Mouse (Mus musculus): ENCODE measurements around the gene Tmem131l.

The Tmem131l gene

DNA sequence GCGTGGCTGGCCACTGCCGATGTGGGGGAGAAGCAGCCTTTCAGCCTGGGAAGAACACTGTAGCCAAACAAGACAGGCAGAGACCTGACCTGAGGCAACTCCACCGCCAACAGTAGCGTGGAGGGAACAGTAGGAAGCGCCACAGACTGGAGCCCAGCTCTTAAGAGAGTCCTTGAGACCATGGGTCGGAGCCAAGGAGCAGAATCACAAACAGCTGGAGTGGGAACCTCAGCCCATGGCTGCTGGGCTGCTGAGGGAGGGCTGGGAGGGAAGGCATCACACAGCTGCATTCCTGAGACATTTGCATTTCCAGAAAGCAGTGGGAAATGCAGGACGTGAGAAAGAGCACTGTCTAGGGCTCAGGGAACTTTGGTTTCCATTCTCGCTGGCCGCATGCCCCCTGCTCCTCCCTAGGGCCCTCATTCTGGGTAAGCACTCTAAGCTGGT lies 8.8 kb upstream of the Tmem131l start:
- DNase-seq (ENCODE audit: low read depth, low spot score) = no peak

DNA sequence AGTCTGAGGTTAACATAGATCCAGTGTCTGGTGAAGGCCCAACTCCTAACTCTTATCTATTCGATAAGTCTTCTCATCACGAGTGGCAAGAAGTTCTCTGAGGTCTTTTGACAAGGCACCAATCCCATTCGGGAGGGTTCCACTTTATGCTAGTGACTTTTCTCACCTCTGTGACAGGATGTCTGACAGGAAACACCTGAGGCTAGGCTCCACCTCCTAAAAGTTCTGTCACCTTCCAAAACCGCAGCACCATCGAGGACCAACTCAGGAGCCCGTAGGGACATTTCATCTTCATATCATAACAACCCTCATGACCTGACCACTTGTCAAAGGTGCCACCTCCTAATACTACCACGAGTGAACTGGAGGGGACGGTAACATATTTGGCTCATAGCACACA lies 6.2 kb upstream of the Tmem131l start:
- no peak for DNase-seq (ENCODE audit: low read depth, low spot score)

DNA sequence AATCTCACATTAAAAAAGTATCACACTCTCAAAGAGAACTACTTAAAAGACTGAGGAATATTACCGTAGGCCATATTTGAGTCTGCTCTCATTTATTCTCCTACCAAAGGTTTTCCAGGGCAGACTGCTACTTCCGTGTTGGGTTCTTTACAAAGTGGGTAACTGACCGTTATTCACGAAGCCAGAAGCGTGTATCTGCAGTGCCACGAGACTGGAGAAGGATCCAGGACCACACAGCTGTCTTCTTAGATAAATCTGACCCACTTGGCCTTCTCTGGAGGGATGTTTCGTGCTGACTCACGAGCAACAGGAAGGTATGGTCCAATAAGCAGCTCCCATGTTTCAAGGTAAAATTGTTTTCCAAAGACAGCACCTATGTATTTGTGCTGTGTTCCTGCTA lies 1.8 kb upstream of the Tmem131l start:
- peak; percentile 83 for DNase-seq (ENCODE audit: low read depth, low spot score)

DNA sequence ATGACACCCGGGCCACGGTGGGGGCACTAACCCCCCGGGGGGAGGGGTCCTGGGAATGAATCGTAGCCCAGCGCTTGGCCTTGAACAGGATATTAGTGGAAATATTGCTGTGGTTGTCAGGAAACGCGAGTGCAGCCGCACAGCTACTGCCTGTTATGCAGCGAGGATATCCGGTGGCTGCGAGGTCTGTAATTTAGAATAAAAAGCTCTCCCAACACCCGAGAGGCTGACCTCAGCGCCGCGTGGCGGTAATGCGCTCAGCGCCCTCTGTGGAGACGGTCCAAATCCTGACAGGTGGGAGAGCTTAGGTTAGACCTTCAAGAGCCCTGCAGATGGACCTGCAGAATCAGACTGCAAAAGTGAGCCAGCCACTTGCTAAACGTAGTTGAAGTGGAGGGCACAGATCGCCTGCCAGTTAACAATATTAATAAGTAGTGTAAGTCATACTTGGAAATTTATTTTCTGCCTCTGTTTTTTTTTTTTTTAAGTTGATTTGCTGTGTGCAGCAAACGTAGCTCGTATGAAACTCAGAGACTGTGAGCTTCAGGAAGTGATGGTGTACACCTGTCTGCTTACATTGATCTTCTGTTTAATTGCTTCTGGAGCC lies 604 bp upstream of the Tmem131l start:
- DNase-seq (ENCODE audit: low read depth, low spot score) = peak; percentile 46

DNA sequence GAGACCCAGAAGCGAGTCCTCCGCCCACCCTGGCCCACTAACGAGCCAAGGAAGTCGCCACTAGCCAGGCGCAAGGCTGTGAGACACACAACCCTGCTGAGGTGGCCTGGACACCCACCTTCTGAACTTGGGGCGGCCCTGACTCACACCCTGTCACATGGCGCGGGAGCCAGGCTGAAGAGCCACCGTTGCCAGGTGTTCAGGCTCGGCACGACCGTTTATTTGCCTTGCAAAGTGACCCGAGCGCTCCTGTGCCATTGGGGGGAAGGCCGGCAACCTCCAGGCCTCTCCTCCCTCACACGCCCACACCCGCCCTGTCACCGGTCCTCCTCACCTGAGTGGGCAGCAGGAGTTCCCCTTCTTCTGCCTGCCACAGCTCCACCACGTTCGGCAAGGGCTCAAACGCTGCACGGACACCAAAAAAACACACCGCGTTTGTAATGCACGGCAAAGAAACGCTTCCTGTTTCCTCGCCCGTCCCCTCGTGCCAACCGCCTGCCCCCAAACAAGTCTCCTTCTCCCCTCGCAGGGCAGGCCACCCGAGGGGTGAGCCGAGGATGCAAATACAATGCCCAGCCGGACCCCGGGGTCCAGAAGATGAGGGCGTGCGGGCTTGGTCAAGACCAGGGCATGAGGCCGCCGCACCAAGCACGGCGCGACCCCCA lies 862 bp downstream of the Tmem131l start:
- DNase-seq (ENCODE audit: low read depth, low spot score) = no peak

DNA sequence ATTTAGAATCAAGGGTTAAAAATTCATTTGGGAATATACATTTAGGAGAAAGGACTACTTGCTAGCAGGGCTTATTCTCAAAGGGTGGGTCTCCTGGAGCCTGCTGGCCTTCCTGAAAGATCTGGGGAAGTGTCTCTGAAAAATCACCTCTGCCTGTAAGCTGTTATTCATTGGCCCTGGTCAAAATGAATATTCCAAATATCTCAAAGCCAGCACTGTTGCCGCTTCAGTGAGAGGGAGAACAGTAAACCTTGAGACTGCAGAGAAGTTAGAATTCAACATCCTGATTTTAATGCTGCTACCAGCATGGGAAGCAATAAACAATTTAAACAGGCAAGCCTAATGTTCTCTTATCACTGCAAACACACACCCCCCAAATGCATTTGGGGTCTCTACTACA lies 1.8 kb downstream of the Tmem131l start:
- no peak for DNase-seq (ENCODE audit: low read depth, low spot score)

DNA sequence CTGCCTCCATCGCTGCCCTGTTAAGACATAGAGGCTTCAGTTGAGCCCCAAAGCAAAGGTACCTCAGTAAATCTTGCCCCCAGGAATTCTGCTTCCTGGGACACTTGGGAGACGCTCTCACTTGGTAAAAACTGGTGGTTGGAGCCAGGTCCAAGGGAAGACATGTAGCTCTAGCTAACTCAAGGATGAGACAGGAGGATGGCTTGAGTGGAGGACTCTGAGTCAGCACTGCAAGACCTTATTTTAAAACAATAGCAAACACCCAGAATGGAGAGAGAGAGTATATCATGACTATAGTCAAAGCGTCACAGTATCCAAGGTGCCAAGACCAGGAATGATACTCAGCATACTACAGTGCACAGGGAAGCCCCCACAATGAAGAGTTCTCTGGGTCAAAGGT lies 2.4 kb downstream of the Tmem131l start:
- no peak for DNase-seq (ENCODE audit: low read depth, low spot score)

DNA sequence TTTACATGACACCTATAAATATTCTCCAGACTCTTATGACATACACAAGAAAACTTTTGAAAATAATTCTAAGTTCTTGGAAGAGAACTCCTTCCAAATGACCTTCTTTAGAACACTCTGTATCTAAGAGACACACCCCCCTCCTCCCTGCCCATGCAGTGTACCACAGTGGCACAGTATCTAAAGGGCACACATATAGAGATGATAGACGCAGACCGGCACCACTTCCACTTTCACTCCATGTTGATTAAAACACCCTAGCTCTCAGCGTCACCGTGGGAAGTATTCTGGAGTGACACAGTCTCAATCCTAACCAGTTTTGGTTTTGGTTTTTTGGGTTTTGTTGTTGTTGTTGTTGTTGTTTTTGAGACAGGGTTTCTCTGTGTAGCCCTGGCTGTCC lies 3.1 kb downstream of the Tmem131l start:
- DNase-seq (ENCODE audit: low read depth, low spot score) = peak; percentile 46

DNA sequence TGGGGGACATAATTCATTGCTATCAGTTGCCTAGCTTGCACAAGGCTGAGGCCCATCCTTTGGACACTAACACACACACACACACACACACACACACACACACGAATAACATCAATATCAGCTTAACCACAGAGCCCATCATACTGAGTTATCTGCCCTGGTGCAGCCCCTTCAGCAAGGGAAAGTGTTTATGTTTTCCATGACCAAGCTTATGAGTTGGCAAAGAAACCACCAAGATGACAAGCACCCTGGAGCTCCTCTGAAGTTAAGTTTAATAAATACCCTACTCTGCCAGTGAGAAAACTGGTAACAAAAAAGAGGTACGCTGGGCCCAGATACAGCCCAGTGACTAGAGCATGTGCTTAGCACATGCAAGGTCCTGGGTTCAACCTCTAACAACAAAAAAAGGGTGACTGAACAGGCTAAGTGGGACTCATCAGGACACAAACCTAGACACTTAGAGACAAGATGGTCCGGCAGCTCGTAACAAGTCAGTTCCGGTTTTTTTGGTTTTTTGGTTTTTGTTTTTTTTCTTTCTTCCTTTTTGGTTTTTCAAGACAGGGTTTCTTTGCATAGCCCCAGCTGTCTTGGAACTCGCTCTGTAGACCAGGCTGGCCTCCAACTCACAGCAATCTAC lies 4.1 kb downstream of the Tmem131l start:
- DNase-seq (ENCODE audit: low read depth, low spot score) = peak; percentile 46

DNA sequence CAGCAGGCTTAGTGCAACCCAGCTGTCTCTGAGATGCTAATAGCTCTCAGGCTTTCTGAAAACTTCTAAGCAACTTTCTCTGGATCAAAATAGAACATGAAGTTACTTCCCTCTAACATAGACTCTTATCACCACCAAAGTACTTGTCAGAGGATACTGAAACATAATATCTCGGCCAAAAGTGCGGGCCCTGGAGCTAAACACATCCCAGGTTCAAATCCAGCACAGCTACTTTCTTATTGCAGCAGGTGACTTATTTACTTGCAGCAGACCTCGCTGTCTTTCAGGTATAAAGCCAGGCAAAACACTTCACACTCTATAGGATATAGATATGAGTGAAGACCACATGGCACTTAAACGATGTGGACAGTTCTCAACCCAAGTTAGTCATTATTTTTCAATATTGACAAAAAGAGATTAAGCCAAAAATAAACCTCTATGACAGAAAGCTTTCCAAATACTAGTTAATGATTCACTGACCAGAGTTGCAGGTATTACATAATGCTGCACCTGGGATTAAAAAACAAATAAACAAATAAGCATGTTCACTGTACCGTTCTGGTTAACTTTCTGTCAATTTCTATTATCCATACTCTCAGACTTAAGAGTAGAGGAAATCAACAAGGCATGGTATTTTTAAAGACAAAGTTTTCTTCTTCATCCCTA lies 5.7 kb downstream of the Tmem131l start:
- DNase-seq (ENCODE audit: low read depth, low spot score) = no peak

DNA sequence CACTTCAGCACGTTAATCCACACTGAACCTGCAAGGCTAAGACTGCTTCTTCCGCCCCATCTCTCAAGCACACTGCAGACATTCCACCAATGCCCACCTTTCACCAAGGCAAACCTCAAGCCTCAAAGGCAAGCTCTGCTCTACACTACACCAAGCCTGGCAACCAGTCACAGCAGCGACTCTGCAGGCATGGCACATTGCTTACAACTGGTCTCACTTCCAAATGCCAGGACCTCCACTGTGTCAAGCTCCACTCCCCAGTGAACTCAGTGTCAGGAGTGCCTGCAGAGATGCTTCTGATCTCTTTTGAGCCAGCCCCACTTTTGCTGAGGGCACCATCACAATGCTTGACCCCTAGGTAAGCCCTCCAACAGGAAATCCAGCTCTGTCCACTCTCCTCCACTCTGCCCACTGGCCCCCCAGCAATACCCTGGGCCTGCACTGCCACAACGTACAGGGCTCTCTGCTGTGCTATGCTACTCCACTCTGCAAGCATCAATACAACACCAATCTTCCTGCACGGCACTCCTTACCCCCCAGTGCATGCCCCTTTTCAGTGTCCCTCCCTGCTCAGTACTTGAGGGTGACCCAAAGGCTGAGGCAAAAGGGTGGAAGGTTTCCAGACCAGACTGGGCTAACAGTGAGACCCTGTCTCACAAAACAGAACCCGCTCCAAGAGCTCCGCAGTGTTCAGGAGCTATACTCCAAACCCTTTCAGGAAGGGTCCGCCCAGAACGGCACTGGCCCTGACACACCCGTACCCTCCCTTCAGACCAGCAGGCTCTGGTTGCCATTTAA lies 6.8 kb downstream of the Tmem131l start:
- no peak for DNase-seq (ENCODE audit: low read depth, low spot score)

DNA sequence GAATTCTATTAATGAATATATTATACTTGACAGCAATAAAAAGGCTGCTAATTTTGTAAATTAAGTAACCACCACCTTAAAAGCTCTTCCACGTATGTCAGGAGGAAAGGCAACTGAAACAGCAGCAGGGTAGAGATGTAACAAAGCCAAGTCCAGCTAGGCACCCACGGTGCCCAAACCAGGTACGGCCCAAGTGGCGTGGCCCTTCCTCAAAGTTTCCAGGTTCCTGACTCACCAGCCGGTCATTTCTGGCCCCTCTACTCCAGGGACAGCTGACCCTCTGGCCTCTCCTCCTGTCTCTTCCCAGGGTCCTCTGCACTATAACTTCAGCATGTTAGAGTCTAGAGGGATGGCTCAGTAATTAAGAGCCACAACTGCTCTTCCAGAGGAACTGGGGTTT lies 7.6 kb downstream of the Tmem131l start:
- DNase-seq (ENCODE audit: low read depth, low spot score) = no peak

DNA sequence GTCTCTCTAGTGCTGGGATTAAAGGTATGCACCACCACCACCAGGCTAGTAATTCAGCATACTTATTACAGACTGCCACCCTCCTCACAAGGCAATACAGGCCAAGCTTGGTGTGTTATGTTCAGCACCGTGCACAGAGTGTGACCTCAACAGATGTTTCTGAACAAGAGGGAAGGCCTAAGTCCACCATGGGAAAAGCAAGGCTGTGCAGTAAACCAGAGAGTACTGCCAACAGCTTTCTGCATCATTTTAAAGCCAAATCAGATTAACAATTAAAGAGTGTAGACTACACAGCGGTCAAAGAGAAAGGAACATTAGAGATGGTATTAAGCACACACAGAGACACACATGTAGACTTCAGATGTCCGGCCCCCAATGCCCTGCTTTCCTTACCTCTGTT lies 8.8 kb downstream of the Tmem131l start:
- DNase-seq (ENCODE audit: low read depth, low spot score) = no peak

DNA sequence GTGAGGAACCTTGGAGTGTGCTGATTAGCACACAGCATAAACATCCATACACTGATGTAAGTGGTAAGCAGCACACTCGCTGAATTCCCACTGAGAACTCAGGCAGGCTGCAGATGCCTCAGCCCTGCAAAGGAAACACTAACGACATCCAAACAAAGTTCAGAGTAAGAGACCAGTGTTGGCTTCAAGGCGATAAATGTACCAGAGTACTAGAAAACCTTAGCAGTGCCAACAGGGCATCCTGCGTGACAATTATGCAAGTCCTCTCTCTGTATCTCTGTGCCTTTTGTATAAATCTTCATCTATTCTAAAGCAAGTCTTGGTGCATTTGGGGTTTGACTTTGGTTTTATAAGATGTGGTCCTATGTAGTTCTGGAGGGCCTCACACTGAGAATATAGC lies 11.0 kb downstream of the Tmem131l start:
- no peak for DNase-seq (ENCODE audit: low read depth, low spot score)

DNA sequence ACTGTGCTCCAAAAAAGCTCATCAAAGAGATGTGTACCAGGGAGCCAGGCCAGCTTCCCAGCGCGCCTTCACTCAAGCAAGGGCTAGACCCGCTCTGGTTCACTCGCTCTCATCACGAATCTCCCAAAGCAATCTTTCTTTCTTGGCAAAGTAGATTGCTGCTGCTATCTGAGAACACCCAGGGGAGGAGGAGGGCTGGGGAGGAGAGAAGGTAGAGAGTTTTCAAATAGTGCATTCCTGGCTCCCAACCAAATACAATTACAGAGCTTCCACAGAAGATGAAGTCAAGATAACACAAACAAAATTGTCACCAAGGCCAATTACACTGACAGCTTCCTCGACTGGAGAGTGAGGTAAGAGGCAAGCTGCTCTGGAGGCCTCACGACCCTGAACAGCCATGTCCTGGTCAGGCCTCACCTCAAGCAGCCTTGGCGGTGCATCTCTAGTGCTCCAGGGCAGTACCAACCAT lies 12.2 kb downstream of the Tmem131l start:
- DNase-seq (ENCODE audit: low read depth, low spot score) = no peak

DNA sequence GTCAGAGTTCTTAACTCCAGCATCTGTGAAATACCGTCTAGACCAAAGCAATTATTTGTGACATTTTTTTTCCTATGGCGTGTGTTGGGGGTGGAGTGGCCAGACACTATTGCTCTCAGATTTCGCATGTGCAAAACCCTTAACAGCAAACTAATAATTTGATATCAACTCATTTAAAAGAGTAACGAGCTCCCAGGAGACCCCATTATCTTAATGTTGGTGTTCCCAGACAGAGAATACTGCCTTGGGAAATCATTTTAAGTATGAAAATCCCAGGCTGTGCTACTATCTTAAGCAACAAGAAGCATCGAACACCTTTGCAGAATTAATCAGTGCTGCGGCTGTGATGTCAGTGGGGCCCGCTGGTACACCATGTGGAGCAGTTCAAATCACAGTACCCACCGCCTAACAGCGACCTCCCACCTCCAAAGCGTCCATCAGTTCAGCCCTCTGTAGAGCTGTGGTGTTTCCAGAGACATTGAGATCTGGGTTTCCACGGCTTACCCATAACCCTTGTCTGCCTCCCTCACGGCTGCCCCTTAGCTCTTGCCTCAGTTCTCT lies 15.4 kb downstream of the Tmem131l start:
- no peak for DNase-seq (ENCODE audit: low read depth, low spot score)

DNA sequence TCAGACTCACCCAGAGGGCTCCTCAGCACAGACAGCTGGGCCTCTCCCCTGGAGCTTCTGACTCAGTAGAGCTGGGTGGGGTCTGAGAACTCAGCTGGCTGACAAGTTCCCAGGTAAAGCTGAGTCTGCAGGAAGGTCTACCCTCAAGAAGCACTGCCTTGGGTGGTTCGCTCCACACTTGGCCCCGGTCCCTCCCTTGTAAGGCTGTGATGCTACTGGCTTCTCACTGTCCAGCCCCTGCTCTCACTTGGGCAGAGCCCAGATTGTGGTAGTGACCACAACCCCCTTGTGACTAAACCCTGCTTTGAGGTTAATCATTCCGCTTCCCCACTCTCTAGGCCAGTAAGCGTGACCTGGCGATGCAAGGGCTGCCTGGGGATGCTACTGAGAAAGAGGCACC lies 17.3 kb downstream of the Tmem131l start:
- no peak for DNase-seq (ENCODE audit: low read depth, low spot score)

DNA sequence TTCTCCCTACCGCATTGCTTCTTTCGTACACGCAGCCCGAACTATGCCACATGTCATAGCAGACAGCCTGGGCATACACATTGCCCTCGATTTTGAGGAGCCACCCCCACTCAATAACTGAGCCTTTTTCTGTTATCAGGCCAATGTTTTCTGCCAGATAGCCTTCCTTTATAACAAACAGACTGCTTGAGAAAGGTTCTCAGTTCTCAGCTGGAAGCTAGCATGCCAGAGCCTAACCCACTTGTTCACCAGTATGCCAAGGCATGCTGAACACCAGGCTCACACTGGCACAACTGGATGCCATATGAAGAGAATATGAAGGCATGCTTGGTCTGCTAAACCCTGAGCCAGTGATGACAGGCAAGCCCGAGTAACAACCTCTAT lies 17.8 kb downstream of the Tmem131l start:
- no peak for DNase-seq (ENCODE audit: low read depth, low spot score)

DNA sequence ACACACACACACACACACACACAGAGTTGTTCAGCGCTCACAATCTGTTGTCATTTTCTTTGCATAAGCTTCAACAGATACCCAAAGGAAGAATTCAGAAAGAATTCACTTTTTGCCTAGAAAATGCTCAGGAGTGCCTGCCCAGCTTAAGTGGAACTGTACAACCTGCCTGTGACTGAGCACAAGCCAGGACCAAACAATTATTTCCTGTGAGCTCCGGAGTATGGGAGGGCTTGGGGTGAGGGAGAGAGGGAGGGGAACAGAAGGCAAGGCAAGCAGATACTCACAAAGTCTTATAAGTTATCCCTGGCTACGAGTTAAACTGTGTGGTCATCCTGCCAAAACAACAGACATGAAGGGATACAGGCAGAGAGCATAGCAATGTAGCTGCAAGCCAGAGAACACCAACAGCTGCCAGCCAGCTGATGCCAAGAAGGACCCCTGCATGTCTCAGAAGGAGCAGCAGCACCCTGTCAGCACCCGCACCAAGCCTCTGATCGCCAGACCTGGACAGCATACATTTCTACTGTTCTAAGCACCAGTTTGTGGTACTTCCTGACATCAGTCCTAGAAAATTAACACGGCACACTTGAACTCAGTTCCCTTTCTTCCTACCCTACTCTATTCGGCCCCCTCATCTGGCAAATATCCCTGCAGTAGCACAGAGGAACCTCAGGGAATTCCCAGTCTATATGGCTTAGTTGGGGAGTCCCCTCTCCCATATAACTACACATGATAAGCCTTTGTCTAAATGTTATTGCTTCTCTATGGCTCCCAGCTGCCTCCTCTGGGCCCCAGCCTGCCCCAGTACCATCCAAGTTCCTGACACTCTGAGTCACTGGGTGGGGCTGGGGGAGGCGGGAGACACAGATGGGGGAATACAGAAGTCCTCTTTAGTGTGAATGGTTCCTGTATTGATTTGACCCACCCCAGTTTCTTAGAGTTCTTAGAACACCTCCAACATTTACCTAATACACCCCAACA lies 18.5 kb downstream of the Tmem131l start:
- no peak for DNase-seq (ENCODE audit: low read depth, low spot score)

DNA sequence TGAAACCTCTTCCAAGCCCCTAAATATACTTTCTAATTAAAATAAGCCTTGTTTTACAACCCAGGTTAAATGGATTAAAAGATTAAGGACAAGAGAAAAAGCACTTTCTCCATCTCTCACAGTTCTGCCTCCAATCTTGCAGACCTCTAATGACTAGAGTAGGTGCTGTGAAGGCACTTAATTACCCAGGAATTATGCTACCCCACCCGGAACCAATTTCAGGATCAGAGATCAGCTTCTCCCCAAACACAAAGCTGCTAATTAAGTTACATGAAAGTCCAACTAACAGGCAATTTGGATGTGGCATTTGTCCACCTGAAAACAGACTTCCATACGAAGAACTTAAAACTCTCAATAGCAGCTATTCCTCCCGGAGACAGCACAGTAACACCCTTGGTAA lies 19.4 kb downstream of the Tmem131l start:
- no peak for DNase-seq (ENCODE audit: low read depth, low spot score)

Measured in c-Kit-negative CD71-positive TER-119-positive erythroid progenitor cells, embryonic 14.5 days (primary cell).